Mouse (Mus musculus) heart, embryonic 12.5 days (tissue): ENCODE results near the gene 4931422A03Rik. TPM values are rescaled to one million over a fixed set of nuclear protein-coding genes. Genes with fewer than 3 reads are reported as not detected.
A peak's percentile ranks its signal among the peaks of the same experiment; 100 is the strongest.

Source experiments
- ATAC-seq: fragments of 200-750 bp; cut with Nextera tagmentation; 2 replicates; pipeline ENCODE4 v1.8.0; 2017; ENCODE audit warnings: moderate TSS enrichment, moderate library complexity; ENCODE audit not compliant: insufficient number of reproducible peaks, low FRiP score
- H3K27ac ChIP-seq: fragments of 300-500 bp; sonication (generic); 2 replicates; pipeline ENCODE4 v1.5.1; 2016; ENCODE audit warnings: mild to moderate bottlenecking, moderate library complexity; ENCODE audit not compliant: poor library complexity, severe bottlenecking
- H3K27me3 ChIP-seq: fragments of 300-500 bp; sonication (generic); replicated peaks from 2 replicates; pipeline ENCODE4 v1.6.1; 2016; ENCODE audit warnings: mild to moderate bottlenecking, moderate library complexity
- H3K36me3 ChIP-seq: fragments of 300-500 bp; sonication (generic); 2 replicates; pipeline ENCODE4 v1.6.1; 2016; ENCODE audit warnings: mild to moderate bottlenecking, moderate library complexity
- H3K4me1 ChIP-seq: fragments of 300-500 bp; sonication (generic); replicated peaks from 2 replicates; pipeline ENCODE4 v1.6.1; 2016; ENCODE audit warnings: mild to moderate bottlenecking
- H3K4me2 ChIP-seq: fragments of 300-500 bp; sonication (generic); 2 replicates; pipeline ENCODE4 v1.6.1; 2016; ENCODE audit warnings: mild to moderate bottlenecking, moderate library complexity
- H3K4me3 ChIP-seq: fragments of 300-500 bp; sonication (generic); 2 replicates; pipeline ENCODE4 v1.5.1; 2016; ENCODE audit warnings: mild to moderate bottlenecking
- H3K9ac ChIP-seq: fragments of 300-500 bp; sonication (generic); 2 replicates; pipeline ENCODE4 v1.6.1; 2016; ENCODE audit warnings: mild to moderate bottlenecking, moderate library complexity
- H3K9me3 ChIP-seq: fragments of 300-500 bp; sonication (generic); replicated peaks from 2 replicates; pipeline ENCODE4 v1.6.1; 2016; ENCODE audit warnings: mild to moderate bottlenecking, moderate library complexity
- WGBS: fragments of 180-500 bp; shearing (Covaris S2); methylation state at CpG from one replicate; pipeline ENCODE4 v1.1.7; 2016; 5-methylcytosine and 5-hydroxymethylcytosine counted together
- polyA plus RNA-seq: library from polyadenylated mRNA; unstranded; fragments of >200 nt; fragmentation: Nextera tagmentation; extraction: Ambion mirVana; gene quantifications from 2 replicates; pipeline ENCODE4 v1.2.1, GENCODE M21; 2016

The 4931422A03Rik gene
- polyA plus RNA-seq, 1 experiment from 2014 or later, result 2.0 TPM

DNA sequence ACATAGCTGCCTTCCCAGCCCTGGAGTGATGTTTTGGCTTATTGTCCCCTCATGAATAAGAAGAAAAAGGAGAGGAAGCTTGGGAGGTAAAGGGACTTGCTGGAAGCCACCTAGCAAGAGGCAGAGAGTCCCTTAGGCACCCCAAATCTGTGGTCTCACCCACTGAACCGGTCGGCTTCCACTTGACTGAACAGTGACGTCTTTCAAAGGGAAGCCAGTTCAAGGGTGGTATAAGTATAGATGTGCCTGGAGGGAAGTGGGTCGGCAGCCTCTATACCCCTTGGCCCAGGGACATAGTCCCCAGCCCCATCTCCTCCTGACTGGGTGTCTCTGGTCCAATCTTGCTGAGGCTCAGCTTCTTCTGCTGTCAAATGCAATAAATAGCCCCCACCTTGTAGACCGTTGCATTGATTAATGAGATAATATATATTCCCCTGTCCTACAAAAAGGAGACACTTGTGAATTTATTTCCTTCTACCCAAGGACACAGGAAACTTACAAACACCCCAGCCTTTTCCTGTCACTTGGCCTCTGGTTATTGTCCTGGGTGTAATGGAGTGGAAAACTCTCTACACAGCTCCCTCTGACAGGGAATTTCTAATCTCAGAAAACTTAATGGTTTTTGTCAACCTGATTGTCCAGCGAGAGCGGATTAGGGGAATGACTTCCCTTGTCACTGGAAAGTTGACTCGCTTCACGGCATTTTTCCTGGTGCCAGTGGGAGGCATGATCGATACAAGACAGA, 92.3 kb downstream of the 4931422A03Rik start:
- H3K4me3 ChIP-seq, result no peak overlapping the region
- 52% methylated on average over 10 of the region's 10 CpGs for WGBS
- H3K36me3 ChIP-seq, result no peaks in the 10 kb centered on the region
- peaks cover 15% of the 10 kb centered on the region for H3K4me1 ChIP-seq
- no peaks in the 10 kb centered on the region for H3K9me3 ChIP-seq
- H3K27ac ChIP-seq, result no peak overlapping the region
- 0 out of 2 replicates have a peak, but pooled peaks cover 5% of the 10 kb centered on the region for H3K27me3 ChIP-seq
- H3K4me2 ChIP-seq, result no peak overlapping the region
- no peak overlapping the region for H3K9ac ChIP-seq
- peak; percentile 61; the same call in 1 of the 2 replicates for ATAC-seq

DNA sequence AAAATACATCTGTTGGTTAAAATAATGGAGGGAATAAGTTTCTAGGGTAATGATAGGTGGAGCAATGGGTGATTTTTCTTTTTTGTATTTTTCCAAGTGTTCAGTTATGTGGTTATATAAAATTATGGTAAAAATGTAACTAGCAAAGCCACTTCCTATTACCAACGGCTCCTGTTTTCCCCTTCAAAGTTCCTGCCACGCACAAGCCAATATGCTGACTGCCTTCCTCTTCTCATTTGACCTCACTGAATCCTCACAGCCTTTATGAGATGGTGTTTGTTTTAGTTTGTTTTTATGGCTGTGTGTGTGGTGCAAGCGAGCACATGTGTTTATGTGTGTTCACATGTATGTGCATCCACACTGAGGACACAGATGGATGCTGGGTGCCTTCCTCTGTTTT, 93.5 kb downstream of the 4931422A03Rik start:
- Histone ChIP-seq H3K9me3 (no peaks in the 10 kb centered on the region), H3K27ac (no peak overlapping the region), H3K4me1 (peaks cover 18% of the 10 kb centered on the region), H3K9ac (no peak overlapping the region), H3K36me3 (no peaks in the 10 kb centered on the region), H3K4me2 (no peak overlapping the region), H3K4me3 (no peak overlapping the region), H3K27me3 (0 out of 2 replicates have a peak, but pooled peaks cover 3% of the 10 kb centered on the region)
- ATAC-seq, result no peak
- WGBS, result 78% methylated on average over 3 of the region's 3 CpGs

DNA sequence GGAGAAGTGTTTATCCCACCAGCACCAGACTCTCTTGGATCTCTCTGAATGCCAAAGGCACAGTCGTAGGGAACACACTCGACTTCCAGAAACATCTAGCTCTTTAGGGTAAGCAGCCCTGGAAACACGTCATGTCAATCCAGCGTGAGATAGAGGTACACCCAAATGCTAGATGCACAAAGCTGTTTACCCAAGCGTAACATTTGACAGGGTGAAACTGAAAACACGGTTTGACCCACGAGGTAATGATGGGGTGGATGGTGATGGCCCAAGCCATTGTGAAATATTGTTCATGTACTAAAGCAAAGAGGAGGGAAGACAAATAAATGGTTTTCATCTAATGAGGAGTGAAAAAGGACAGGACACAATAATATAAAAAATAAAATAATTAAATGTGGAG, 93.9 kb downstream of the 4931422A03Rik start:
- Histone ChIP-seq H3K27me3 (0 out of 2 replicates have a peak, but pooled peaks cover 3% of the 10 kb centered on the region), H3K9ac (no peak overlapping the region), H3K4me2 (no peak overlapping the region), H3K9me3 (no peaks in the 10 kb centered on the region), H3K4me3 (no peak overlapping the region), H3K27ac (no peak overlapping the region), H3K36me3 (no peaks in the 10 kb centered on the region), H3K4me1 (peaks cover 18% of the 10 kb centered on the region)
- no peak for ATAC-seq
- 73% methylated on average over 7 of the region's 7 CpGs for WGBS

DNA sequence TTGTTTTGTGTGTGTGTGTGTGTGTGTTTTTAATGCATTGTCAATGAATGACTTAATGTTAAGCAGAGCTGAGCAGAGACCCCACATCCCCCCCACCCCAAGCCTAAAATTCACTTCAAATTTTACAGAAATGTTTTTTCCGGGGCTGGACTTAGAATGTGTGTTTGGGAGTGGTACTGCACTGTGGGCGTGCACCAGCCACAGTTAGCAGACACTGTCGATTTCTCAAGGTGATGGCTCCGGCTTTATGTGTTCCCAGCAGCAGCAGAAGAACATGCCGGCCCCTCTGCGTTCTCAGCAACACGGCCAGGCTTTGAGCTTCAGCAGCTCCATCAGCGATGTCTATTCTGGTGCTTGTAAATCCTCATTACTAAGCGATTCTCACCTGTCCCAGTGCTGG, 95.7 kb downstream of the 4931422A03Rik start:
- no peaks in the 10 kb centered on the region for H3K9me3 ChIP-seq
- H3K4me1 ChIP-seq, result peaks cover 18% of the 10 kb centered on the region
- no peak overlapping the region for H3K4me3 ChIP-seq
- no peaks in the 10 kb centered on the region for H3K36me3 ChIP-seq
- H3K27ac ChIP-seq, result no peak overlapping the region
- 76% methylated on average over 9 of the region's 9 CpGs for WGBS
- no peak overlapping the region for H3K4me2 ChIP-seq
- 0 out of 2 replicates have a peak, but pooled peaks cover 3% of the 10 kb centered on the region for H3K27me3 ChIP-seq
- H3K9ac ChIP-seq, result no peak overlapping the region
- ATAC-seq, result no peak

DNA sequence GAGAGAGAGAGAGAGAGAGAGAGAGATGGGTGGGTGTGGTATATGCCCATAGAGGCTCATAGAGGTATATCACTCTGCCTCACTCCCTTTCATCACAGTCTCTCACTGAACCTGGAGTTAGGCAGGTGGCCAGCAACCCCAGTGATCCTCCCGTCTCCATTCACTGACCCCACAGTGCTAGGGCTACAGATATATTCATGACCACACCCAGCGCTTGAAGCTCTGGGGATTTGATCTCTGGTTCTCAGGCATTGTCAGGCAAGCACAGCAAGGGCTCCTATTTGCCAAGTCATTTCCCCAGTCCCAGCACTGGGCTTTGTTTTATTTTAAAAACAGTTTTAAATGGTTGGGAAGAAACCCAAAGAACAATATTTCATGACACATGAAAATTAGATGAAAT, 96.1 kb downstream of the 4931422A03Rik start:
- H3K4me3 ChIP-seq, result no peak overlapping the region
- peaks cover 18% of the 10 kb centered on the region for H3K4me1 ChIP-seq
- WGBS, result 61% methylated on average over 2 of the region's 2 CpGs

DNA sequence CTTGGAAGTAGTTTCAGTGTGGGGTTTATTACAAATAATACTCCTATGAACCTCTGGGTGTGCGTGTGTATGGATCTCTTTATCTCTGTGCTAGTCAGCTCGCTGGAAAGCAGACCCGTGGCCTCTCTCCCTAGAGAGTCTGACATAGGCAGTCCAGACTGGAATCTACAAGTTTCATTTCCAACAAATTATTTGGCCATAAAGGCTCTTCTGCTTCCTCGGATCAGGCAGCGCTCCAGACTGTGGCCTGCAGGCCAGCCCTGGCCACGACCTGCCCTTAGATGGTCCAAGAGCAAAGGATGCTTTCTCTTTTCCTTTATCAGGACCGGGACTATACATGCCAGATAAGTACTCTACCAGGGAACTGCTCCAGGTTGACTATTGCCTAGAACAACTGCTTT, 96.7 kb downstream of the 4931422A03Rik start:
- Histone ChIP-seq H3K4me3 (no peak overlapping the region), H3K4me1 (peaks cover 15% of the 10 kb centered on the region), H3K9ac (no peak overlapping the region), H3K4me2 (no peak overlapping the region), H3K27me3 (0 out of 2 replicates have a peak, but pooled peaks cover 3% of the 10 kb centered on the region), H3K36me3 (no peaks in the 10 kb centered on the region), H3K9me3 (no peaks in the 10 kb centered on the region), H3K27ac (no peak overlapping the region; the same call in 1 of the 2 replicates)
- ATAC-seq, result no peak
- WGBS, result 51% methylated on average over 7 of the region's 7 CpGs

More for the DNA sequence above, 96.1 kb downstream of the 4931422A03Rik start:
- ATAC-seq, result no peak
- H3K36me3 ChIP-seq, result no peaks in the 10 kb centered on the region
- H3K27ac ChIP-seq, result no peak overlapping the region
- H3K4me2 ChIP-seq, result no peak overlapping the region
- H3K9me3 ChIP-seq, result no peaks in the 10 kb centered on the region
- 0 out of 2 replicates have a peak, but pooled peaks cover 3% of the 10 kb centered on the region for H3K27me3 ChIP-seq
- H3K9ac ChIP-seq, result no peak overlapping the region

DNA sequence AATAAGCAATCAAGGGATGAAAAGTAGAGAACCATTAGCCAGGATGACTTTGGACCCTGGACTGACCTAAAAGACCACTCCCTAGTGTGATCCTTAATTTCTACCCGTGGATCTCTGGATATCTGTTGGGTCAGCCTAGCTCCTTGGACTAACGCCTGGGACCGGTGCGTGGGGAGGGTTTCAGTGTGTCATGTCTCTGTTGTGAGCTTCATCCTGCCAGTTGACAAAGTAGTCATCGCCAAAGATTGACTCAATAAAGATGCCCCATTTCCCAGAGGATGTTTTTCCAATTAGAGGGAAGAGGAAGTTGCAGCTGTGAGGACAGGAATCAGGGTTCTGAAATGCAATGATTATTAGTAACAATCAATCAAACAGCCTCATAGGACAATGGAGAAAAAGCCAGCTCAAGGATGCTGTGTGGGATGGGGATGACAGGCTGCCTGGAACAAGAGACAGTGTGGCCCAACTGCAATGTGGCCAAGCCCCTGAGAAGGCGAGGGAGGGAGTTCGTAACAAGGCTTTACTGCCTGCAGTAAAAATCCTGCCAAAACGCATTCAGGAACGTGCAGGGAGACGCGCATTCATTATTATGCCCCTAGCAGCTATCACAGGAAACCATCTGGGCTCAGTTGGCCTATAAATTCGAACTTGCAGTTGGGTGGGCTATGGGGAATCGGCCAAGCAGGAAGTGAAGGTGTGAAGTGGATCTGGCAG, 97.7 kb downstream of the 4931422A03Rik start:
- 62% methylated on average over 13 of the region's 13 CpGs for WGBS
- Histone ChIP-seq H3K4me3 (no peak overlapping the region), H3K36me3 (no peaks in the 10 kb centered on the region), H3K27me3 (0 out of 2 replicates have a peak, but pooled peaks cover 3% of the 10 kb centered on the region), H3K9ac (no peak overlapping the region), H3K9me3 (no peaks in the 10 kb centered on the region), H3K4me1 (0 out of 2 replicates have a peak, but pooled peaks cover 8% of the 10 kb centered on the region), H3K4me2 (no peak overlapping the region), H3K27ac (no peak overlapping the region)
- ATAC-seq, result no peak

DNA sequence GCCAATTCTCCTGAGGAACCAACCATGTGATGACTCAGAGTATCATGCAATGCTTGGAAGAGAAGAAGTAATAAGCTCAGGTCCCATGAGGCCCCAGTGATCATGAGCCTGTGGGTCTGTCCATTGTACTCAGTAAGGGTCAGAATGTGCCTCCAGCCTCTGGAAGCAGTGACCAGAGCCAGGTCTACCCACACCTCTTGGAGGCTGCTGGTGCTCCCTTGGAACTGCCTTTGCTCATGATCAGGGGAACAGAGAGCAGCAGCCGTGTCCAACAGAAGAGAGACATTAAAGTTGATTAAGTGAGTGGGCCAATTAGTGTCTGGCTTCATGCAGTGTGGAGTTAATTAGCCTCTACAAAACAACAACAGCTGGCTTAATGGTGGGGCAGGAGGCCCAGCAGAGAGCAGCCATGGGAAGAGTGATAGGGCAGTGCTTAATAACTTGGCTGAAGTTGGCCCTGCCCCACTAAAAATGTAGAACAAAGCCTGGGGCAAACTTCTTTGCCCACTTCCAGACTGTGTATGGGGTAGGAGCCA, 100.5 kb downstream of the 4931422A03Rik start:
- WGBS, result 65% methylated on average over 1 of the region's 1 CpGs
- H3K4me1 ChIP-seq, result 0 out of 2 replicates have a peak, but pooled peaks cover 7% of the 10 kb centered on the region
- H3K27me3 ChIP-seq, result 0 out of 2 replicates have a peak, but pooled peaks cover 3% of the 10 kb centered on the region
- no peak overlapping the region for H3K27ac ChIP-seq
- no peak overlapping the region for H3K9ac ChIP-seq
- no peak for ATAC-seq
- H3K4me2 ChIP-seq, result no peak overlapping the region
- H3K4me3 ChIP-seq, result no peak overlapping the region
- no peaks in the 10 kb centered on the region for H3K9me3 ChIP-seq
- no peaks in the 10 kb centered on the region for H3K36me3 ChIP-seq

DNA sequence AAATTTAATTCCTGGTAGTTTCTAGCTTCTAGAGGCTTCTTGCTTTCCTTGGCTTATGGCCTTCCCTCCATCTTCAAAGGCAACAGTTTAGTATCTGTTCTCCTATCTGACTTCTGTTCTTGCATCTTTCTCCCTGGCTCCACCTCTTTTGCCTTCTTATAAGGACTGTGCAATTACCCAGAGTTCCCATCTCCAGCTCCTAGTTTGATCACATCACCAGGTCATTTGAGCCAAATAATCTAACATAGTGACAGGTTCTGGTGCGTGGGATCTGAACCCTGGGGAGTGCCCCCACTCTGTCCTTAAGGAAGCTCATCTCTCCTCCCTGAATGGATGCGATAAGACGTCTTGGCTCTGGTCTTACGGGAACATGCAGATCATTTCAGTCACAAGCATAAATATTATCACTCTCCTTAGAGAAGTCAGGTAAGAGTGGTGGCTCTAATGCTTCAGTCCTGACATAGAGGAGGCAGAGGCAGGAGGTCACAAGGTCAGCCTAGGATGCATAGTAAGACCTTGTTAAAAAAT, 101.5 kb downstream of the 4931422A03Rik start:
- H3K27ac ChIP-seq, result no peak overlapping the region
- 80% methylated on average over 4 of the region's 4 CpGs for WGBS
- no peak for ATAC-seq
- 0 out of 2 replicates have a peak, but pooled peaks cover 6% of the 10 kb centered on the region for H3K4me1 ChIP-seq
- 0 out of 2 replicates have a peak, but pooled peaks cover 3% of the 10 kb centered on the region for H3K27me3 ChIP-seq
- no peak overlapping the region for H3K4me2 ChIP-seq
- no peak overlapping the region for H3K4me3 ChIP-seq
- no peaks in the 10 kb centered on the region for H3K9me3 ChIP-seq
- no peak overlapping the region for H3K9ac ChIP-seq
- H3K36me3 ChIP-seq, result no peaks in the 10 kb centered on the region

DNA sequence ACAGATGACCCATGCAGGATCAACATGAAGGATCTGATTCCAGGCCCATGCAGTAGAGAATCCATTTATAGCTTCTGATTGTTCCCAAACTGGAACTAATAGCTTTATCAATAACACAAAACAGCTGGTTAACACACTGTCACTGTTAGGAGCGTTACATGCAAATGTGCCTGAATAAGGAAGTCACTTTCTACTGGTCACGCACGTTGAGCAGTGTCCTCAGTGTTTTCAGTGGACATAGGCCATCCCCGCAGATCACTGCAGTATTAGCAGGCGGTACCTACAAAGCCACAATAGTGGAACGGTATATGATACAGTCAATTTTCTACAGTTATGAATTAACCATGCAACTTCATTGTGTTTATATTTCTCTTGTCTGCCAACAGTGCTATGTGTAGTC, 108.7 kb downstream of the 4931422A03Rik start:
- no peaks in the 10 kb centered on the region for H3K36me3 ChIP-seq
- no peak overlapping the region for H3K27ac ChIP-seq
- no peaks in the 10 kb centered on the region for H3K9me3 ChIP-seq
- no peak overlapping the region for H3K4me2 ChIP-seq
- no peak for ATAC-seq
- no peaks in the 10 kb centered on the region for H3K4me1 ChIP-seq
- no peak overlapping the region for H3K9ac ChIP-seq
- WGBS, result 86% methylated on average over 6 of the region's 6 CpGs
- H3K27me3 ChIP-seq, result no peaks in the 10 kb centered on the region
- H3K4me3 ChIP-seq, result no peak overlapping the region

DNA sequence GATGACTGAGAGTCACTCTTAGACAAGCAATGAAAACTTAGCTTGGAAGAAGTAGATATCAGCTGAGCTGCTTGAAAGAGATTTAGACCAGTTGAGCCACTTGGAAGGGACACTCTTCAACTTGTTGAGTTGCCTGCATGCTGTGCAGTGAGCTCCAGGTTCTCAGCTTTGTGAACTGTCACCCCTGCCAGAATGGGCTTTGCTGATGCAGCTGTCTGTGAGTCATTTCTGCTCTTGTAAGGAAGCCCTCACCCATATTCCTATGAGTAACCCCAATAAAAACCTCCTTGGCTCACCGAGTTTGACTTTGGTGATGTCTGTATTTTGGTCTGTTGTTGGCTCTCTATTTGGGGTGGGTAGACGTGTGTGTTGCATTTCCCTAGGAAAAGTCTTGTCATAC, 109.8 kb downstream of the 4931422A03Rik start:
- Histone ChIP-seq H3K36me3 (no peaks in the 10 kb centered on the region), H3K4me3 (no peak overlapping the region), H3K27ac (no peak overlapping the region), H3K9me3 (no peaks in the 10 kb centered on the region), H3K4me1 (no peaks in the 10 kb centered on the region), H3K4me2 (no peak overlapping the region), H3K27me3 (no peaks in the 10 kb centered on the region), H3K9ac (no peak overlapping the region)
- WGBS, result 64% methylated on average over 2 of the region's 2 CpGs
- ATAC-seq, result no peak
